Mouse (Mus musculus) kidney, adult 2 months (tissue): ENCODE measurements around the gene Syt1.

Experiments
- CTCF ChIP-seq: fragments of 200-500 bp; conservative IDR thresholded peaks from 2 replicates; pipeline ENCODE4 v1.5.1; 2011; ENCODE audit warnings: low read depth, mild to moderate bottlenecking, control low read depth, low read length, moderate library complexity, mixed read lengths; ENCODE audit not compliant: insufficient read depth, insufficient read length
- POLR2A ChIP-seq: fragments of 200-500 bp; IDR thresholded peaks from one replicate; pipeline ENCODE4 v1.6.1; 2011; ENCODE audit warnings: low read depth, low read length, control low read depth

- no peak for TF ChIP-seq CTCF
- TF ChIP-seq POLR2A = no peak
These were observed 257.5 kb downstream of the Syt1 start for GRCm38 (mm10) chr10:108753304-108753703.
